Mouse (Mus musculus) A20 (cell line): Measurements from ENCODE around the gene Ppox.

ENCODE experiments used
- DNase-seq: peaks from one replicate; pipeline ENCODE4 v3.0.0-alpha.2; 2011; ENCODE audit warnings: low read depth, low spot score

The Ppox gene

GRCm38 (mm10) chr1:171265971-171266744 is 14.8 kb downstream of the Ppox start:
- no peak for DNase-seq

DNA sequence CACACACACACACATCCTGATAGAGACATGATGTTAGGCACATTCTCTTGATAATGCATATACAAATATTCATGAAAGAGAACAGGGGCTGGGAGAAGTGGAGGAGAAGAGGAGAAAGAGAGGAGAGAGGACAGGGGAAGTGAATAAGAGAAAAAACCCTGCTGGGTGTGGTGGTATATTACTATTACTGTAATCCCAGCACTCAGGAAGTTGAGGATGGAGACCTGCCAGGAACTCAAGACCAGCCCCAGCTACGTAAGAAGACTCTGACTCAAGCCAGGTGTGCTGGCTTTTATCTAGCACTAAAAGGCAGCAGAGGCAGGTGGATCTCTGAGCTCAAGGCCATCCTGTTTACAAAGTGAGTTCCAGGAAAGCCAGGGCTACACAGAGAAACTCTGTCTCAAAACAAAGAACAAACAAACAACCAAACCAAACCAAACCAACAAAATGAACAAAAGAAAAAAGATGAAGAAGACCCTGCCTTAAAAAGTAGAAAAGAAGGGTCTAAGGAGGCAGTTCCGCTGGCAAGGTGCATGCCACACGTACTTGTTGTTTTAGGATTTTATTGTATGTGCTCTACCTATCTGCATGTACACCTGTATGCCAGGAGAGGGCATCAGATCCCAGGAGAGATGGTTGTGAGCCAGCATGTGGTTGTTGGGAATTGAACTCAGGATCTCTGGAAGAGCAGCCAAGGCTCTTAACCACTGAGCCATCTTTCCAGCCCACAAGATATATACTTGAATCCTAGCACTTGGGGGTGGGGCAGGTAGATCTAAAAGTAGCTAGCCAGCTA is 17.1 kb downstream of the Ppox start:
- no peak for DNase-seq

- DNase-seq: no peak
Observed at GRCm38 (mm10) chr1:171263185-171263611, 17.8 kb downstream of the Ppox start.

- DNase-seq: no peak
Observed at GRCm38 (mm10) chr1:171262594-171263130, 18.3 kb downstream of the Ppox start.

DNA sequence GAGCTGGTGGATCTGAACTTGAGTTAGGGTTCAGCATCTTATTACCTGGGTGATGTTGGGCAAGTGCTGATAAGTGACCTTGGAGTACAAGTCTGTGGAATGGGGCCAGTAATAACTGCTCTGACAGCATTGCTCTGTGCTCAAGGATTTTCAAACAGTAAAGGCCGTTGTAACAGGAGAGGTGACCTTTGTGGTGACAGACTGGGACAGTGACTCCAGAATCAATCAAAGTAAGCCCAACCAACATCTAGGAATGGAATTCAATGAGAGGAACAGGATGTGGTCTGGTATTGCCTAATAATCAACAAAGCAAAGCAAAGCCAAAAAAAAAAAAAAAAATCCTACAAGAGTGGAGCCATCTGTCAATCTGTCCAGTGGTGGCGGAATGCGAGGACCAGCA is 20.7 kb downstream of the Ppox start:
- no peak for DNase-seq

DNA sequence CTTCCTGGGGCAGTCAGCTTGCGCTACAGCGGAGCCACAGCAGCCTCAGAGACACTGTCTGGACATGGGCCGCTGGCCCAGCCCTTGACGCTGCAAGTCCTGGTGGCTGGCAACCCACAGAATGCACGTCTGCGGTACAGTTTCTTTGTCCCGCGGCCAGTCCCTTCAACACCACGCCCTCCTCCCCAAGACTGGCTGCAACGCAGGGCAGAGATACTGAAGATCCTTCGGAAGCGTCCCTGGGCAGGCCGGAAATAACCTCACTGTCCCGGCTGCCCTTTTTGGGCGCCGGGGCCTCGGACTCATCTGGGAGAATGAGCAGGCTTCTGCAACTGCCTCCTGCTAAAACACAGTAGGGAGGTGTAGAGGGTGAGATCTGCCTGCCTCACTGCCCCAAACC is 22.1 kb downstream of the Ppox start:
- DNase-seq: no peak

DNA sequence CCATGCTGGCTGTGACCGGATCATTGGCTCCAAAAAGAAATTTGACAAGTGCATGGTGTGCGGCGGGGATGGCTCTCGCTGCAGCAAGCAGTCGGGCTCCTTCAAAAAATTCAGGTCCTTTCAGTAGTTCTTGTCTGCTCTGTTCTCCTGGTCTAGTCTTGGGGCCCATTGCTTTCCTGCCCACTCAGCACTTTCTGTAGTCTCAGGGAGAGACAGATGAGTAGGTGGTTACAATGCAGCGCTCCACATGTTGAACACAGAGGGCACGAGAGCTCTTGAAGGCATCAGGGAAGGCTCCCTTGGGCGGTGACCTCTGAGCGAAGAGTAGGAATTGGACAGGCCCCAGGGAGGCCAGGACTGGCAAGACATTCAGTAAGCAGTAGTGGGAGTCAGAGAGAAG is 23.2 kb downstream of the Ppox start:
- DNase-seq: no peak

DNA sequence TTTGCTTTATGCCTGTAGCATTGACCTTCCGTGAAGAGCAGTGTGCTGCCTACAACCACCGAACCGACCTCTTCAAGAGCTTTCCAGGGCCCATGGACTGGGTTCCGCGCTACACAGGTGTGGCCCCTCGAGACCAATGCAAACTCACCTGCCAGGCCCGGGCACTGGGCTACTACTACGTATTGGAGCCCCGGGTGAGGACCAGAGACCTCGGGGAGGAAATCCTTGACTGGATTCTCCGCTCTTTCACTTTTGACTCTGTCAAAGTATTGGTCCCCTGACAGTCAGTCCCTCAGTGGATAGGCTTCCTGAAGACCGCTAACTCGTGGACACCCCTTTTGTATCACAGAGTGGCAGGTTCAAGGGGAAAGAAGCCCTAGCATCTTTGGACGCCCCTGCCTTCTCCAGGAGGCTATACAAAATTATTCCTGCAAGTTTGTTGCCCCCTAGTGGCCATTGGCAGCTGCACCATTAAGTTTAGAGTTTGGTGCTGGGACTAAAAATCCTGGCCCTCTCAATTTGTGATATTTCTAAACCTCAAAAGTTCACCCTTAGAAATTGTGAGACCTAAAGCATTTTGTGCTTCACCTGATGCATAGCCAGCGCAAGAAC is 23.9 kb downstream of the Ppox start:
- peak; percentile 73 for DNase-seq

DNA sequence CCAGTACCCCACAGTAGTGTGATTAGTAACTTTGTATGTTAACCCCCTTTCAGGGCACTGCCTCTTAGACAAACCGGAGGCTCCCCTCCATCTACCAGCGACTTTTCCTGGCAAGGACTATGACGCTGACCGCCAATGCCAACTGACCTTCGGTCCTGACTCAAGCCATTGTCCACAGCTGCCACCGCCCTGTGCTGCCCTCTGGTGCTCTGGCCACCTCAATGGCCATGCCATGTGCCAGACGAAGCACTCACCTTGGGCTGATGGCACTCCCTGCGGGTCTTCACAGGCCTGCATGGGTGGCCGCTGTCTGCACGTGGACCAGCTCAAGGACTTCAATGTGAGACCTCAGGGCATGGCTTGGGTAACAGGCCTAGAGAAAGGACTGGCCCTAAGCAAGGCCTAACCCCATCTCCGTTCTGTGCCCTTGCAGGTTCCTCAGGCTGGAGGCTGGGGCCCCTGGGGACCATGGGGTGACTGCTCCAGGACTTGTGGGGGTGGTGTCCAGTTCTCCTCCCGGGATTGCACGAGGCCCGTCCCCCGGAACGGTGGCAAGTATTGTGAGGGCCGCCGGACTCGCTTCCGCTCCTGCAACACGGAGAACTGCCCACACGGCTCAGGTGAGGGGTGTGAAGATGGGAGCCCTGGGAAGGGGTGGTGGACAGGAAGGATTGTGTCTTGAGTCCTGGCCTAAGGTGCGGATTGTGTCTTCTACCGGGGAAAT is 24.7 kb downstream of the Ppox start:
- no peak for DNase-seq

GRCm38 (mm10) chr1:171252415-171252814 is 28.6 kb downstream of the Ppox start:
- DNase-seq: no peak

- no peak for DNase-seq
Observed at GRCm38 (mm10) chr1:171251594-171252324, 29.2 kb downstream of the Ppox start.

DNA sequence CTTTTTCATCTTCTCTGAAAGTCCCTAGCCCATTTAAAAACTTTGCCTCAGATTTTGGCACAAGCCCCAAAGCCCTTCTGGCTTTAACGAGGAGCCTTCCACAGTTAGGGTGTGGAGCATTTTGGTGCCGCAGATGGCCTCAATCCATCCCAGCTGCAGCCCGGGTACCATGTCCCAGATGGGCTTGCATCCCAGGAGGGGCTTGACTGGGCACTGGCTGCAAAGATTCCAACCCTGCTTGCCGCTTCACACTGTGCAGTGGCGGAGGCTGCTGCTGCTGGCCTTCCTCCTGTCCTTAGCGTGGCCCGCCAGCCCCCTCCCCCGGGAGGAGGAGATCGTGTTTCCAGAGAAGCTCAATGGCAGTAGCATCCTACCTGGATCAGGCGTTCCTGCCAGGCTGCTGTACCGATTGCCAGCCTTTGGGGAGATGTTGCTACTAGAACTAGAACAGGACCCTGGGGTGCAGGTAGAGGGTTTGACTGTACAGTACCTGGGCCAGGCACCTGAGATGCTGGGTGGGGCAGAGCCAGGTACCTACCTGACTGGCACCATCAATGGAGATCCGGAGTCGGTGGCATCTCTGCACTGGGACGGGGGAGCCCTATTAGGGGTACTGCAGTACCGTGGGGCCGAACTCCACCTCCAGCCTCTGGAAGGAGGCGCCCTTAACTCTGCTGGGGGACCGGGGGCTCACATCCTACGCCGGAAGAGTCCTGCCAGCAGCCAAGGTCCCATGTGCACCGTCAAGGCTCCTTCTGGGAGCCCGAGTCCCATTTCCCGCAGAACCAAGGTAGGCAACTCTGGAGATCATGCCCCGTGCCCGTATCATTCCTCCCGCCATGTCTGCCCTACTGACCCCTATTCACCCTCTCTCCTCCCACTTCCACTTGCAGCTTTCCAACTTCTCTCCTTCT is 30.0 kb downstream of the Ppox start, which contains the start of gene Ndufs2:
Gene Ndufs2 (minus strand): TSS at position 709 of the 914 bp plus-strand sequence.
- no peak for DNase-seq

GRCm38 (mm10) chr1:171249913-171250600 is 30.9 kb downstream of the Ppox start, which contains the start of gene Adamts4:
Gene Adamts4, plus strand, starts transcription at chr1:171250421.
- no peak for DNase-seq

GRCm38 (mm10) chr1:171248386-171249226 is 32.4 kb downstream of the Ppox start:
- DNase-seq: no peak

GRCm38 (mm10) chr1:171247916-171248315 is 33.1 kb downstream of the Ppox start:
- no peak for DNase-seq

- no peak for DNase-seq
Observed at GRCm38 (mm10) chr1:171247453-171247841, 33.5 kb downstream of the Ppox start.

DNA sequence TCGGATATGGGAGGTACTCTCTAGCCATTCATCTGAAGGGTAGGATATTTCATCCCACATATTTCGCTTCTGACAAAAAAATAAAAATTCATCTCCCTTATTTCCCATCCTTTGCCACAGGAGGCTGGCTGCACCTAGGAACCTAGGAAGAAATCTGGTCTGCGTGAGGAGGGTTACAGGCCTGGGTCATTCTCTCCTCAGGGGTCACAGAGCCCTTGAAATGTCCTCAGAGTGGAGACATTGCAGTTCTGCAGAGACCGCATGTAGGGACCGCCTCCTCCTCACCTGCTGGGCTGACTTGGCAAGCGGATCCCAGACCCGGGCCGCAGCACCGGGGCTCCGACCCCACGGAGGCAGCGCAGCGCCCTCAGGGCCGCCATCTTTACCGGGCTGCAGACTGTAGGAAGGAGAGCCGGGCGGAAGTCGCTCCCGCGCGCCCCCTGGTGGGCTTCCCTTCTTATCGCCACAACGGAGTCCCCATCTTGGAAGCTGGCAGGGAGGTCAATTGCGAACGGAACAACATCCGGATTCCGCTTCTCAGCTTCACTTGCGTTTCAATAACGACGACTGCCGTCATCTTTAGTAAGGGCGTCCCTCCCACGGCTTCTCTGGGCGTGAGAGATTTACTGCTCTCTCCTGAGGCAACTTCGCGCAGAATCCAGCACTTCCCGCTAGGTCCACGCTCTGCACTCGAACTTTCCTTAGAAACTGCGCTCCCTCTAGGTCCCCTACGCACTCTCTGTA is 34.1 kb downstream of the Ppox start:
- peak; percentile 96 for DNase-seq
